Mouse (Mus musculus): ENCODE data around the gene Irs2.

DNA sequence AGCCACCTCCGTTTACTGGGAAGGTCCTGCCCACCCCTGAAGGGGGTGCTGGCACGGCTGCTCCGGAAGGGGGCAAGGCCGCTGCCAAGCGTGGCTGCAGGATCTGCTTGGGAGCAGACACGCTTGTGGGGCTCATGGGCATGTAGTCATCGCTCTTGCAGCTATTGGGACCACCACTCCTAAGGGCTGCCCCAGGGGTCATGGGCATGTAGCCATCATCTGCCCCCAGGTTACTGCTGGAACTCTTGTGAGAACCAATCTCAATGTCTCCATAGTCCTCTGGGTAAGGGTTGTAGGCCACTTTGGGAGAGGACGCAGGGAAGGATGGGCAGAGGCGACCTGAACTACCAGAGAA, 2.0 kb downstream of the Irs2 start:
- TF ChIP-seq POLR2A (IDR thresholded peaks at IDR 0.05; ENCODE audit: insufficient read depth, low read depth, low read length) (no peak), CTCF (IDR thresholded peaks at IDR 0.05) (no peak)

Measured in heart, adult 2 months (tissue).